ENCODE assay signal across 10 mouse cellular contexts in the genomic region with DNA sequence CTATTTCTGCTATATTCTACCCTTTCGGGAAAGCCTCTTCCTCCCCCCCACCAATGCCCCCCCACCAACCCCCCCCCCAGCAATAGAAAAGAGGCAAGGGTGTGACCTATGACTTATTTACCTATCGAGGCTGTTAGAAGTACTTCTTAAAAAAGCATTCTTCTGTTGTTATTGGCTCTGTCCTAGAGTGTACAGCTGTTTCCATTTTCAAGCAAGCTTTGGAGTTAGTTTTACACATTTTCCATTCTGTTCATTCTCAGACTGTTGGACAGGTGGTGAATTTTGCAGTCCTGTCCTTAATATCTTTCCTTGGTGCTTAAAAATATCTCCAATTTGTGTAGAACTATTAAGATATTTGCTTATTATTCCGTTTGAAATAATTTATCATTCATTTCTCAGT.
"Had no signal": no experiment of that assay in that cellular context is flagged by ENCODE, and none has a peak within 500 bp of the region (broad histone marks: within the 10 kb centered on the region; RNA-seq: fewer than 3 reads in every experiment).

No protein-coding gene starts in this region.

- H3K4me2 ChIP-seq: midbrain, embryonic 13.5 days; neural tube, embryonic 12.5 days had no signal

- H3K27me3 ChIP-seq: midbrain, embryonic 13.5 days; neural tube, embryonic 12.5 days; stomach, embryonic 15.5 days had no signal

- DNase-seq: kidney, adult 8-10 months; kidney, postnatal 25 days; lung, adult 18-20 months; thymus, adult 2 months; thymus, postnatal 25 days had no signal

- H3K36me3 ChIP-seq: midbrain, embryonic 13.5 days; neural tube, embryonic 12.5 days; stomach, embryonic 15.5 days had no signal

- H3K4me3 ChIP-seq: left cerebral cortex, adult 2 months; midbrain, embryonic 13.5 days; neural tube, embryonic 12.5 days; stomach, embryonic 15.5 days had no signal

- H3K9ac ChIP-seq: liver, embryonic 14.5 days; neural tube, embryonic 12.5 days; stomach, embryonic 15.5 days had no signal

- H3K9me3 ChIP-seq: midbrain, embryonic 13.5 days; neural tube, embryonic 12.5 days; stomach, embryonic 15.5 days had no signal

- H3K27ac ChIP-seq: left cerebral cortex, adult 2 months; liver, embryonic 14.5 days; neural tube, embryonic 12.5 days; stomach, embryonic 15.5 days had no signal
